Mouse (Mus musculus): ENCODE data around the gene Prkag3.

DNA sequence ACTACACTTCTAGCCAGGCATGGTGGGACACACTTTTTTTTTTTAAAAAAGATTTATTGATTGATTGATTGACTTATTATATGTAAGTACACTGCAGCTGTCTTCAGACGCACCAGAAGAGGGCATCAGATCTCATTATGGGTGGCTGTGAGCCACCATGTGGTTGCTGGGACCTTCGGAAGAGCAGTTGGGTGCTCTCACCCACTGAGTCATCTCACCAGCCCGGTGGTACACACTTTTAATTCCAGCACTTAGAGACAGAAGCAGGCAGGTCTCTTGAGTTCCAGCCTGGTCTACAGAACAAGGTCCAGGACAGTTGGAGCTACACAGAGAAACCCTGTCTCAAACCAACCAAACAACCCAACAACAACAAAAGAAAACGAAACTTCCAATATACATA, 37.0 kb downstream of the Prkag3 start:
- TF ChIP-seq CTCF (IDR thresholded peaks at IDR 0.05; ENCODE audit: low read depth, low read length) = peak; percentile 27; the same call in 1 of the 2 replicates
- TF ChIP-seq POLR2A (IDR thresholded peaks at IDR 0.05; ENCODE audit: extremely low read depth, insufficient read depth, low read length) = no peak

Measured in liver, adult 2 months (tissue).